Mouse (Mus musculus) lung, embryonic 15.5 days (tissue): ENCODE data around the gene Wfdc8. TPM values are rescaled to one million over a fixed set of nuclear protein-coding genes. Genes with fewer than 3 reads are reported as not detected.
"Not testable (repeated sequence)": the region's sequence is repeated elsewhere in the genome, so short reads cannot be mapped to it uniquely, and the experiment has no call there.

Source experiments
- ATAC-seq: fragments of 200-750 bp; cut with Nextera tagmentation; 2 replicates; pipeline ENCODE4 v1.8.0; 2017; ENCODE audit warnings: moderate number of reproducible peaks, borderline replicate concordance; ENCODE audit not compliant: low FRiP score, low TSS enrichment; ENCODE audit errors: extremely low read depth
- H3K27ac ChIP-seq: fragments of 300-500 bp; sonication (generic); 2 replicates; pipeline ENCODE4 v1.5.1; 2015; ENCODE audit warnings: moderate library complexity, mild to moderate bottlenecking, inconsistent platforms
- H3K27me3 ChIP-seq: fragments of 300-500 bp; sonication (generic); 2 replicates; pipeline ENCODE4 v1.6.1; 2015; ENCODE audit warnings: inconsistent platforms
- H3K36me3 ChIP-seq: fragments of 300-500 bp; sonication (generic); 2 replicates; pipeline ENCODE4 v1.6.1; 2015; ENCODE audit warnings: inconsistent platforms
- H3K4me1 ChIP-seq: fragments of 300-500 bp; sonication (generic); 2 replicates; pipeline ENCODE4 v1.6.1; 2015; ENCODE audit warnings: inconsistent platforms
- H3K4me2 ChIP-seq: fragments of 300-500 bp; sonication (generic); 2 replicates; pipeline ENCODE4 v1.6.1; 2015; ENCODE audit warnings: inconsistent platforms, mild to moderate bottlenecking, moderate library complexity
- H3K4me3 ChIP-seq: fragments of 300-500 bp; sonication (generic); 2 replicates; pipeline ENCODE4 v1.5.1; 2015; ENCODE audit warnings: mild to moderate bottlenecking, inconsistent platforms
- H3K9ac ChIP-seq: fragments of 300-500 bp; sonication (generic); 2 replicates; pipeline ENCODE4 v1.6.1; 2015; ENCODE audit warnings: inconsistent platforms
- H3K9me3 ChIP-seq: fragments of 300-500 bp; sonication (generic); 2 replicates; pipeline ENCODE4 v1.6.1; 2016; ENCODE audit warnings: inconsistent platforms
- WGBS: fragments of 180-500 bp; shearing (Covaris S2); methylation state at CpG from one replicate; pipeline ENCODE4 v1.1.7; 2015; 5-methylcytosine and 5-hydroxymethylcytosine counted together
- polyA plus RNA-seq: library from polyadenylated mRNA; unstranded; fragments of >200 nt; fragmentation: Nextera tagmentation; extraction: Ambion mirVana; gene quantifications from 2 replicates; pipeline ENCODE4 v1.2.1, GENCODE M21; 2015

Wfdc8 gene
- polyA plus RNA-seq, result not detected in 2 replicates

DNA sequence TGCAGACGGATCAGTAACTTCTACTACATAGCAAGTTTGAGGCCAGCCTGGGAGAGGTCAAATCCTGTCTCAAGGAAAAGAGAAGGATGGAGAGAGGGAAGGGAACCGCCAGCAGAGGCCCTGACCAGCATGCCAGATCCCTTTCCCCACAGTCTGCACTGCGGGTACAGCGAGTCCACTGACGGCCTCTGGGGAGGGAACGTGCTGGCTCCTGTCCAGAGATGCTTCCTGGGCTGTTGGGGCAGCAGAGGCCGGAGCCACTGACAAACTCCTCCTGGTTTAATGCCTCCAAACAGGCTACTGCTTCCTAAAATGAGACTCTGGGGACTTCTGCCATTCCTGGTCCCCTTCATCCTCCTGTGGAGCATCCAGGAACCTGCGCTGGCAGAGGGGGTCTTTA, at the start of gene Wfdc8, which contains the start of gene Wfdc6b:
Gene Wfdc8 (minus strand): TSS at position 156 of the 400 bp plus-strand sequence.
Gene Wfdc6b (plus strand): TSS at position 52 of the 400 bp plus-strand sequence.
- not testable (repeated sequence) for H3K27ac ChIP-seq, H3K4me3 ChIP-seq, H3K36me3 ChIP-seq, H3K9ac ChIP-seq, ATAC-seq, H3K9me3 ChIP-seq, H3K4me2 ChIP-seq, H3K4me1 ChIP-seq, H3K27me3 ChIP-seq
- 40% methylated on average over 8 of the region's 8 CpGs for WGBS

DNA sequence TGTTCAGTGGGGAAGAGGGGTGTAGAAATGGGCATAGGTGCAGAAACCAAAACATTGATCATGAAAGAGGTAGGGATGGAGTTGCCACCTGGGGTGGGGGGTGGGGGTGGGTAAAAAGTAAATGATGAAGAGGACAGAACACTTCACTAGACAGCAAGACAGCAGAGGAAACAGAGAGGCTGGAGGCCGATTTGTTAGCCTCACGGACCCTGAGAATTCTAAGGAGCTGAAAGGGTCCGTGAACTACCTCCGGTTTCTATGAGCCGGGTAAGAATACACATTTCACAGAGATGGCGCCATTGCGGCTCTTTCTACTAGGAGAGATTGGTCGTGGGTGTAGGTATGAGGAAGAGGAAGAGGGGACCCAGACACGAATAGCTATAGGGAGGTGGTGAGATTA, 43.1 kb upstream of the Wfdc8 start, which contains the start of gene Wfdc9:
Gene Wfdc9 (minus strand): TSS at position 101 of the 400 bp plus-strand sequence.
- H3K4me1 ChIP-seq, result no peaks in the 10 kb centered on the region
- no peak within 1 kb of the TSS for H3K27ac ChIP-seq
- H3K36me3 ChIP-seq, result no peaks in the 10 kb centered on the region
- no peak for ATAC-seq
- no peak within 1 kb of the TSS for H3K4me2 ChIP-seq
- H3K9ac ChIP-seq, result no peak within 1 kb of the TSS
- no peak within 1 kb of the TSS for H3K4me3 ChIP-seq
- H3K27me3 ChIP-seq, result no peaks in the 10 kb centered on the region
- 65% methylated on average over 9 of the region's 9 CpGs for WGBS
- no peaks in the 10 kb centered on the region for H3K9me3 ChIP-seq

DNA sequence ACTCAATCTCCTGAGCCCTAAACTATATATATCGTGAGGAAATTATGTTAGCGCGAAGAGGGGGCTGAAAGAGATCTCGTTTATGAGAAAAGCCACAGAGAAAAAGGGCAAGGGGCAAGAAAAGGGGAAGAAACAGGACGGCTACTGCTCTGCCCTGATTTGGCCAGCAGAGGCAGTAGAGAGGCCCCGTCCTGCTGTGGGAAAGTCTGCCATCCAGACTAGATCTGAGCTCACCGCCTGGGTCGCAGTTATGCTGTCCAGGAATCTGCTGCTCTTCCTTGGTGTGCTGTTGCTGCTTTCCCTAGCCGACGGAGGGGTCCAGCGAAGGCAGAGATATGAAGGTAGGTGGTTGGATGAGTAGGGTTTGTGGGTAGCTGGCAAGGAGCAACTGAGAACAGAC, 42.4 kb upstream of the Wfdc8 start, which contains the start of gene Wfdc10:
Gene Wfdc10 (plus strand): TSS at position 189 of the 400 bp plus-strand sequence.
- H3K4me3 ChIP-seq, result no peak within 1 kb of the TSS
- no peaks in the 10 kb centered on the region for H3K36me3 ChIP-seq
- H3K9ac ChIP-seq, result no peak within 1 kb of the TSS
- H3K27me3 ChIP-seq, result no peaks in the 10 kb centered on the region
- 12% methylated on average over 11 of the region's 11 CpGs for WGBS
- H3K9me3 ChIP-seq, result no peaks in the 10 kb centered on the region
- H3K4me2 ChIP-seq, result no peak within 1 kb of the TSS
- no peak for ATAC-seq
- no peak within 1 kb of the TSS for H3K27ac ChIP-seq
- no peaks in the 10 kb centered on the region for H3K4me1 ChIP-seq

DNA sequence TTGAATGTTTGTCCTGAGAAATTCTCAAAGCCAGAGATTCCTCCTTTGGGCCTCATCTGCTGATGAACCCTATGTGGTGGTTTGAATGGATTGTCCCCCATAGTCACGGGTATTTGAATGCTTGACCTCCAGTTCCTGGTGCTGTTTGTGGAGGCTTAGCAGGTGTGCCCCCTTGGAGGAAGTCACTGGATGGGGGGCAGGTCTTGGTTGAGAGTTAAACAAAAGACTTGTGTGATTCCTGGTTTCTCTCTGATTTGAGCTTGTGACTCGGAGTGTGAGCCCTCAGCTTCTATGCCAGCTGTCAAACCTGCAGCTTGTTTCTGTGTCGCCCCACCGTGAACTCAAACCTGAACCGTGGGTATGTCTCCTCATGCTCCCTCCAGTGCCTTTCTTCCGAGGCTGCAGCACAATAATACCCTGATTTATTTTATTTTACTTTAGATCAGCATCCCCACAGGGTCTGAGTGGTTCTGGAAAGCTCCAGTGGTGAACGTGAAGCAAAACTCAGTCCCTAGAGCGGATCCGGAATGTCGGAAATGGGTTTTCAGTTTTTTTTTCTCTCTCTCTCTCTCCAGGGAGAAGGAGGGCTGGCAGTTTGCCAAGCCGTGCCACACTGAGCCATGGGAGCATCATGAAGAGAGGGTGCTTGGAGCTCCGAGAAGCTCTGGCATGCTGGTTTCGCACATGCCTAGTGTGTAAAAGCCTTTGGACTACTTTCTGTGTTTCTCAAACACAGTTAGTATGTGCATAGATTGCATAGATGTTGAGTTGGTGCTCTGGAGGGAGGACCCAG, 28.7 kb upstream of the Wfdc8 start:
- H3K4me1 ChIP-seq, result no peaks in the 10 kb centered on the region
- no peak overlapping the region for H3K9ac ChIP-seq
- WGBS, result 60% methylated on average over 13 of the region's 13 CpGs
- no peak overlapping the region for H3K4me3 ChIP-seq
- H3K27me3 ChIP-seq, result no peaks in the 10 kb centered on the region
- H3K36me3 ChIP-seq, result no peaks in the 10 kb centered on the region
- no peak overlapping the region for H3K27ac ChIP-seq
- no peaks in the 10 kb centered on the region for H3K9me3 ChIP-seq
- no peak overlapping the region for H3K4me2 ChIP-seq
- no peak for ATAC-seq

DNA sequence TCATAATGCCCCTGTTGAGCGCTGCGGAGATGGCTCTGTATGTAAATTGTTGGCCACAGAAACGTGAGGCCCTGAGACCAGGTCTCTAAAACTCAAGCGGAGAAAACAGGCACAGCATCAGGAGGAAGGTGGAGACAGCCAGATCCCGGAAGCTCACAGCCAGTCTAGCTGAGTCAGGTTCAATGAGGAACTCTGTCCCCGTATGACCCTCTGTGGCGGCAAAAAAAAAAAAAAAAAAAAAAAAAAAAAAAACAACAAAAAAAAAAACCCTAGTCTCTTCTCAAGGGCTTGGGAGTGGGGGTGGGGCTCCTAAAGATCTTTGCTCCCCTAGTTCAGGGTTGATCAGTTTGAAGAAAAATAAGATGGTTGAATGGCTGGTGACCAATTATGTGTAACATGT, 27.7 kb upstream of the Wfdc8 start:
- Histone ChIP-seq H3K27ac (no peak overlapping the region), H3K9ac (no peak overlapping the region), H3K4me2 (no peak overlapping the region), H3K4me3 (no peak overlapping the region), H3K27me3 (no peaks in the 10 kb centered on the region), H3K36me3 (no peaks in the 10 kb centered on the region), H3K4me1 (no peaks in the 10 kb centered on the region), H3K9me3 (no peaks in the 10 kb centered on the region)
- 68% methylated on average over 7 of the region's 7 CpGs for WGBS
- no peak for ATAC-seq

DNA sequence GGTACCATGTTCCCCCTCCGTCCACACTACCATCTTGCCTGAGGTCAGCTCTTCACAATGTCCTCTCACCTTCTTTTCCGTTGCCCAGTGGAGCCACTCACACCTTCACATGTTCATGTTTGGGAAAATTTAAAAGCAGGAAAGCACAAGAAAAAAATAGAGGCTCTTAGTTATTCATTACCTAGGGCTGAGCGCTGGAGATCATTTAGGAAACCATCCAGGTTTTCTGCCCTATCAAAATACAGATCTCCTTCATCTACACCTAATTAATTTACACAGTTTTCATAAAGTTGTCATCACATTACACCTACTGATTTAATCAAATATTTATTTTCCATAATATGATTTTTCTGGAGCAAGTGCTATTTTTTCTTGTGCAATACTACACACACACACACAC, 25.3 kb upstream of the Wfdc8 start, which contains the start of gene Wfdc16:
Gene Wfdc16 (minus strand): TSS at position 101 of the 400 bp plus-strand sequence.
- Histone ChIP-seq H3K9me3 (no peaks in the 10 kb centered on the region), H3K27me3 (no peaks in the 10 kb centered on the region), H3K9ac (no peak within 1 kb of the TSS), H3K27ac (no peak within 1 kb of the TSS), H3K36me3 (no peaks in the 10 kb centered on the region), H3K4me2 (no peak within 1 kb of the TSS), H3K4me3 (no peak within 1 kb of the TSS), H3K4me1 (no peaks in the 10 kb centered on the region)
- ATAC-seq, result no peak
- WGBS, result 71% methylated on average over 3 of the region's 3 CpGs

DNA sequence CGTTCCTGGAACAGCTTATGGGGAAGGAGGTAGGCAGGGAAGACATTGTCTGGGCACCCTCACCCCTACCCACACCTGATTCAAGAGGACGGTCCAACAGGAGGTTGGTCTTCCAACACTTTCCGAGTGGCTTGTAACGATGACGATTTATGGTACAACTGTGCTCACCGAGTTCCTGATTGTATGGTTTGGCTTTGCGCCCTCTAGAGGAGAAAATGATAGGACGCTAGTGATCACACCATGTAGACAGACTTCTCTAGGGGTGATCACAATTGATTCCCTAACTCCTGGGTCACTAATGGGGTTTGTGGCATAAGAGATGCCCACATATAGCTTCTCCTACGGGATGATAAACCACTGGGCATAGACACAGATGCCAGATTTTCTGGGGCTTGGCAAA, 21.8 kb upstream of the Wfdc8 start:
- Histone ChIP-seq H3K27ac (no peak overlapping the region), H3K4me1 (no peaks in the 10 kb centered on the region), H3K4me2 (no peak overlapping the region), H3K27me3 (no peaks in the 10 kb centered on the region), H3K9me3 (no peaks in the 10 kb centered on the region), H3K36me3 (no peaks in the 10 kb centered on the region), H3K4me3 (no peak overlapping the region), H3K9ac (no peak overlapping the region)
- ATAC-seq, result no peak
- WGBS, result 75% methylated on average over 9 of the region's 9 CpGs

DNA sequence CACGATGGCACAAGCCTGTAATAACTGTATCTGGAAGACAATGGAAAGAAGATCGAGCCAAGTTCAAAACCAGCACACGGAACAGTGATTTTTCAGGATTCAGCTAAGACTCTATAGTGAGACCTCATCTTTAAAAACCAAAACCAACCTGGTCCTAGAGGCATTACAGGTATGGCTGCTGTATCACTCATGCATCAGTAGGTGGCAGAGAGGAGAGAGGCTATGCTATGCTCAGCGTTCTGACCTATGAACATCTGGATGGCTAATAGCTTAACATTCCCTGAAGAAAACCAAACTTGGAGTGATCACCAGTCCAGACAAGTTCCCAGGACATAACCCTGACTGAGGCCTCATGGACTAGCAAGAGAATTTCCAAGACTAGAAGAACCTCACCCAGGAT, 8.3 kb upstream of the Wfdc8 start:
- Histone ChIP-seq H3K4me3 (no peak overlapping the region), H3K27me3 (no peaks in the 10 kb centered on the region), H3K9me3 (no peaks in the 10 kb centered on the region), H3K36me3 (no peaks in the 10 kb centered on the region), H3K9ac (no peak overlapping the region), H3K27ac (no peak overlapping the region), H3K4me2 (no peak overlapping the region), H3K4me1 (no peaks in the 10 kb centered on the region)
- WGBS, result 75% methylated on average over 4 of the region's 4 CpGs
- no peak for ATAC-seq

DNA sequence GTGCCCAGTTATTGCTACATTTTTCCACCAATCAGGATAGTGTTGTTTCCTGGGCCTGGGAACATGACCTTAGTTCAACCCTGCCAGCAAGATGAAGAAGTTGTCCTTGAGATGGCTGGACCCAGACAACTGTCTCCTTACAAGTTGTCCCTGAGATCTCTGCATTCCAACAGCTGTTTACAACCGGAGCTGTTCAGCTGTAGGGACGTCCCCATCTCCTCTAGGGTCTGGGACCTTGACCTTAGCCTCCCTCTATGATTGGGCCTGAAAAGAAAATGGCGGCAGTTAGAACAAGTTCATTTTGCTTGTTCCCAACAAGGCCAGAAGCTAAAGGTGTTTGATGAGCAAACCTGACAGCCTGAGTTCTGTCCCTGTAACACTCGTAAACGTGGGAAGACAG, 5.6 kb upstream of the Wfdc8 start:
- no peak overlapping the region for H3K9ac ChIP-seq
- no peaks in the 10 kb centered on the region for H3K4me1 ChIP-seq
- no peak overlapping the region for H3K4me3 ChIP-seq
- no peaks in the 10 kb centered on the region for H3K9me3 ChIP-seq
- no peaks in the 10 kb centered on the region for H3K27me3 ChIP-seq
- no peak overlapping the region for H3K4me2 ChIP-seq
- ATAC-seq, result no peak
- no peak overlapping the region for H3K27ac ChIP-seq
- 53% methylated on average over 5 of the region's 5 CpGs for WGBS
- no peaks in the 10 kb centered on the region for H3K36me3 ChIP-seq

DNA sequence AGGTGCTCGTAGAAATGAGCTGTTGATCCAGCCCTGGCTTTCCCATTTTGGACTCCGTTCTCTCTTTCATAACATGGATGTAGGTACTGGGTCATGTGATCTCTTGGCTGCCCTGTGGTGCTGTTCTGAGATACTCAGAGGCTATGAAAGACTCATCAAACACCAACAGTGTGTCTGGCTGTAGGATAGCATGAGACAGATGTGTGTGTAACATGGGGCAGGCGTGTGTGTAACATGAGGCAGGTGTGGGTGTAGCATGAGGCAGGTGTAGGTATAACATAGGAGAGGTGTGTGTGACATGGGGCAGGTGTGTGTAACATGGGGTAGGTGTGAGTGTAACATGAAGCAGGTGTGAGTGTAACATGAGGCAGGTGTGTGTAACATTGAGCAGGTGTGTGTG, 2.0 kb upstream of the Wfdc8 start:
- WGBS, result 83% methylated on average over 3 of the region's 3 CpGs
- Histone ChIP-seq H3K9ac (no peak overlapping the region), H3K9me3 (no peaks in the 10 kb centered on the region), H3K4me2 (no peak overlapping the region), H3K4me1 (no peaks in the 10 kb centered on the region), H3K4me3 (no peak overlapping the region), H3K27me3 (no peaks in the 10 kb centered on the region), H3K27ac (no peak overlapping the region), H3K36me3 (no peaks in the 10 kb centered on the region)
- no peak for ATAC-seq

DNA sequence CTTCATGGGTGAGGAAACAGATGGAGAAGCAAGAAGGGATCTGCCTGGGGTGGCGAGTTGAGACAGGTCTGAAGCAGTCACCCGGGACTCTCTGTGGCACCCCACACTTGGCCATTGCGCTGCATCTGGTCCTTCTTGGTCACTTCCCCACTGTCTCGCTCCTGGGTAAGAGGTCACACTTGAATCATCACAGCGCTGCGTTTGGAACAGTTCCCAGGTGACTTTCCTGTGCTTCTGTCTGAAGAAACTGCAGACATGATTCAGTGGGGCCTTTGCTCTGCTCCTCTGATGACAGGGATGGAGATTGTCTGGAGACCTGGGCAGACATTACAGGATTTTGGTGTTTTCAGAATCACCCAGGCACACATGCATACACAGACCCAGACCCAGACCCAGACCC, 4.6 kb downstream of the Wfdc8 start:
- no peaks in the 10 kb centered on the region for H3K36me3 ChIP-seq
- no peaks in the 10 kb centered on the region for H3K4me1 ChIP-seq
- no peak overlapping the region for H3K9ac ChIP-seq
- ATAC-seq, result no peak
- WGBS, result 69% methylated on average over 6 of the region's 6 CpGs
- no peak overlapping the region for H3K27ac ChIP-seq
- no peaks in the 10 kb centered on the region for H3K27me3 ChIP-seq
- H3K4me2 ChIP-seq, result no peak overlapping the region
- H3K4me3 ChIP-seq, result no peak overlapping the region
- no peaks in the 10 kb centered on the region for H3K9me3 ChIP-seq

DNA sequence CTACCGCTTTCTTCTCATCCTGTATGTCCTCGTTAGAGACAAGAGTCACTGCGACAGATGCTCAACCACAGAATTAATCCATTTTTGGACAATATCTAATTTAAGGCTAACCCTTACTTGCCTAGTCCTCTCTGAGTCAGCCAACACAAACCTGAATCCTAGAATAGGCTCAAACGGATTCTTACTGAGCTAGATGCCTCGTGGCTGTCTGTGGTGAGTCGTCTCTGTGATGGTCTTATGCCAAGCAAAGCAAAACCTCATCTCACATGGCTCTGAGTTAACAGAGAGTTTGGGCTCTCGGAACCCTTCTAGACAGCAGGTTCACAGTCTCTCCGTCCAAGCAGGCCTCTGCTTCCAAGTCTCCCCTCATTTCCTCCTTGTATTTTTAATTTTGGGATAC, 9.0 kb downstream of the Wfdc8 start:
- 88% methylated on average over 8 of the region's 8 CpGs for WGBS
- H3K4me1 ChIP-seq, result no peaks in the 10 kb centered on the region
- no peak for ATAC-seq
- no peaks in the 10 kb centered on the region for H3K27me3 ChIP-seq
- no peak overlapping the region for H3K4me2 ChIP-seq
- H3K4me3 ChIP-seq, result no peak overlapping the region
- H3K9me3 ChIP-seq, result no peaks in the 10 kb centered on the region
- H3K27ac ChIP-seq, result no peak overlapping the region
- no peak overlapping the region for H3K9ac ChIP-seq
- no peaks in the 10 kb centered on the region for H3K36me3 ChIP-seq
